Mouse (Mus musculus): Measurements from ENCODE around the gene Serping1.
"Not testable (repeated sequence)": the region's sequence is repeated elsewhere in the genome, so short reads cannot be mapped to it uniquely, and the experiment has no call there.

Gene Serping1

GRCm38 (mm10) chr2:84738271-84738911 is 36.9 kb downstream of the Serping1 start:
- DNase-seq (ENCODE audit: low read depth, low spot score): peak; percentile 61

- DNase-seq (ENCODE audit: low read depth, low spot score): peak; percentile 52
Observed at GRCm38 (mm10) chr2:84737451-84737925, 37.8 kb downstream of the Serping1 start.

GRCm38 (mm10) chr2:84736312-84737161 is 38.7 kb downstream of the Serping1 start:
- DNase-seq (ENCODE audit: low read depth, low spot score): peak; percentile 20

GRCm38 (mm10) chr2:84735346-84735920 is 39.8 kb downstream of the Serping1 start:
- peak; percentile 26 for DNase-seq (ENCODE audit: low read depth, low spot score)

GRCm38 (mm10) chr2:84734919-84735318 is 40.3 kb downstream of the Serping1 start:
- peak; percentile 13 for DNase-seq (ENCODE audit: low read depth, low spot score)

GRCm38 (mm10) chr2:84734351-84734864 is 40.8 kb downstream of the Serping1 start:
- peak; percentile 57 for DNase-seq (ENCODE audit: low read depth, low spot score)

DNA sequence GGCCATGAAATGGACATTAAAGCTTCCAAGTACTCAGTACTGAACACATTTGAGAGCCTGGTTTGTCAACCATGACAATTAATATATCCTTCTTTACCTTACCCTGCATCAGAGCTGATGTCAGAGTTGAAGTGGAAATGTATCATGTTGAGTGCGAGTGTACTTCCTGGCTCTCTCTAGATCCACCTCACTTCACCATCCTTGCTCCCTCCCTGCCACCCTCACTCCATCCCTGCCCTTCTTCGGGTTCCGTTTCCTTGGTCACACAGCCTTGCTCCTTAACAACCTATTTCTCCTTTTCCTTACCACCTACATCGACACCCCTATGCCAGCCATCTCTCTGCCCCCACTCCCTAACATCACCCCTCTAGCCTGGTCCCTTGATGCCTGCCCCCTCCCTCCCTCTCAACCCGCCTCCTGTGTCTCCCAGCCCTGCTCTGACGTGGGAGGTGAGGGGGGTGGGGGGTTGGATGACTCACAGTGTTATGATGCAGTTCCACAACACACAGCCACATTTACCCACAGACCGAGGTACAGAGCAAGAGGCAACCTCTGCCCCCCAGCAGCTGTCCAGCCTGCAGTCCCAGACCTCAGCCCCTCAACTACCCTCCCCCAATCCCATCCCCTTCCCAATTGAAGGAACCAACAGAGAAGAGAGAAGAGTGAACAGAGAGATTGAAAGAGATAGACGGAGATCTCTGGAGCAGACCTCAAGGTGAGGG is 41.5 kb downstream of the Serping1 start, which contains the start of gene Ypel4:
TSS of gene Ypel4 (plus strand) at position 480 of the 722 bp plus-strand sequence.
- peak; percentile 46 for DNase-seq (ENCODE audit: low read depth, low spot score)

GRCm38 (mm10) chr2:84732394-84732793 is 42.9 kb downstream of the Serping1 start:
- no peak for DNase-seq (ENCODE audit: low read depth, low spot score)

DNA sequence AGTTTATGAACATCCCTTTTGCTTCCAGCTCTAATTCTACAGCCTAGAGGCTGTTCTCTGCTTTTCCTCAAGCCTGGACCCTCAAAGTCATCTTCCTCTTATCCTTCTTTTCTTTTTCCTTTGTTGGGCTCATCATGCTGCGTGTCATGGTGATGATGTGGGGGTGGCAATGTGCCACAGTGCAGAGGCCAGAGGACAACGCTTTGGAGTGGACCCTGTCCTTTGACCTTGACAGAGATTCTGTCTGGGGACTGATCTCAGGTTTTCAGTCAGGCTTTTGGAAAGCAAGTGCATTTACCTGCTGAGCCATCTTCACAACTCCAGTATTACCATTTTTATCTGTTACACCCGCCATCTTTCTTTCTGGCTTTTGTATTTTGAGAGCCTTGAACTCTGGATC is 44.0 kb downstream of the Serping1 start:
- no peak for DNase-seq (ENCODE audit: low read depth, low spot score)

DNA sequence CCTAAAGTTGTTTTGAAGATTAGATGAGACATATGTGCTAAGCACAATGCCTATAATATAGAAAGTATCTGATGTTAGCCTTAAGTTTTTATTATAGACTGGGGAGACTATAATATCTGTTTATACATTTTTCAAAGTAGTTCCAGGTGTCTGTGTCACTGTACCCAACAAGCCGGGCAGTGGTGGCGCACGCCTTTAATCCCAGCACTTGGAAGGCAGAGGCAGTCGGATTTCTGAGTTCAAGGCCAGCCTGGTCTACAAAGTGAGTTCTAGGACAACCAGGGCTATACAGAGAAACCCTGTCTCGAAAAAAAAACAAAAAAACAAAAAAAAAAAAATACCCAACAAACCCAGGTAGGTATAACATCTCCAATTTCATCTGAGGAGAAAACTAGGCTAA is 47.1 kb downstream of the Serping1 start:
- not testable (repeated sequence) for DNase-seq (ENCODE audit: low read depth, low spot score)

GRCm38 (mm10) chr2:84727172-84727858 is 47.9 kb downstream of the Serping1 start, which contains the start of gene Clp1:
TSS of gene Clp1 (minus strand) at chr2:84727350.
- DNase-seq (ENCODE audit: low read depth, low spot score): peak; percentile 98

DNA sequence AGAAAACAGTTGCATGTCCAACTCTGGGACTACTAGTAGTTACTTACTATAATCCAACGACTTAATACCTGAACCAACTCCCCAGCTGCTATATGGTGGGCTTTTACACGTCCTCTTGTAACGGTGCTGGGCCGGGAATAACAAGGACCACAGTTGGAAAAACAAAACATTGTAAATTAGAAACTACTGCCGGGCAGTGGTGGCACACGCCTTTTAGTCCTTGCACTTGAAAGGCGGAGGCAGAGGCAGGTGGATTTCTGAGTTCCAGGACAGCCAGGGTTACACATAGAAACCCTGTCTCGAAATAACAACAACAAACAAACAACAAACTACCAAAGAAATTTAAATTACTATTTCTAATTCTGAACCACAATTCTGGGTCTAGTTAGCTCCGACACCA is 48.5 kb downstream of the Serping1 start:
- DNase-seq (ENCODE audit: low read depth, low spot score): no peak

GRCm38 (mm10) chr2:84725770-84726169 is 49.5 kb downstream of the Serping1 start:
- DNase-seq (ENCODE audit: low read depth, low spot score): no peak

DNA sequence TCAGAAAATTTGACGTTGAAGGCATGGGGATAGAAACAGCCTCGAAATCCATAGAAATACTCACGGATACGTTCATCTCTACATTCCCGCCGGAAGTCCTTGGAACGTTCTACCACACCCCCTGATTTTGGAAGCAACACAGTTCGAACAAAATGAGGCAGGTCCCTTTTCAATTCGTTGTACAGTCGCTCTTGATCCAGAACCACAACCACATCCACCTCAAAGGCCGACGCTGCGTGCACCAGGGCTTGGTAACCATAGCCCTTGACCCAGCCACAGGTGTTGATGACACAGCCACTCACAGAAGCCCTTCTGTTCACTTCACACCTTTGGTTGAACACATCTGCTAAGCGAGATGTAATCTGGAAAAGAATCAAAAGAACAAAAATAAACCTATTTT is 51.4 kb downstream of the Serping1 start:
- no peak for DNase-seq (ENCODE audit: low read depth, low spot score)

DNA sequence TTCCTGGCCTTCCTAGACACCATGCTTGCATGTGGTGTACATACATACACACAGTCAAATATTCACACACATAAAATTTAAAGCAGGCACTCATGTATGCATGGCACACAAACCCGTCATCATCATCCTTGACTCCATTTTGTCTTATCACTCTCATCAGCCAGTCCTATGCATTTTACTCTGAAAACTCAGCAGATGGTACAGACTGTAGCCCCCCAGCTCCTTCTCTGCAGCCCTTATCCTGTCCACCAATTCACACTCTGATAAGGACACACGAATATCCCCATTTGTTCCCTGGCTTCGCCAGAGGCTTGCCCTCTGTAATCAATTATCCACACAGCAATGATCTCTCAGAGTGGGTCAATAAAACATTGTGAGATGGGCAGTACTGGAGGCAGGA is 54.1 kb downstream of the Serping1 start:
- DNase-seq (ENCODE audit: low read depth, low spot score): no peak

DNA sequence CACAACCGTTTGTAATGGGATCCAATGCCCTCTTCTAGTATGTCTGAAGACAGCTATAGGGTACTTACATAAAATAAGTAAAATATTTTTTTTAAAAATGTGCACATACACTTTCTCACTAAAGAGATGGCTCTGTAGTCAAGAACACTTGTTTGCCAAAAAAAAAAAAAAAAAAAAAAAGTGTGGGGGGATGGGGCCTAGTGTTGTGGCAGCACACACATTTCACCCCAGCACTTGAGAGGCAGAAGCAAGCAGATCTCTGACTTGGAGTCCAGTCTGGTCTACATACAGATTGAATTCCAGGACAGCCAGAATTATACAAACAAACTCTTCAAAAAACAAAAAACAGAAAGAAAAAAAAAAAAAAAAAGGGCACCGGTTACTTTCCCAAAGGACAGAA is 54.5 kb downstream of the Serping1 start:
- DNase-seq (ENCODE audit: low read depth, low spot score): no peak

DNA sequence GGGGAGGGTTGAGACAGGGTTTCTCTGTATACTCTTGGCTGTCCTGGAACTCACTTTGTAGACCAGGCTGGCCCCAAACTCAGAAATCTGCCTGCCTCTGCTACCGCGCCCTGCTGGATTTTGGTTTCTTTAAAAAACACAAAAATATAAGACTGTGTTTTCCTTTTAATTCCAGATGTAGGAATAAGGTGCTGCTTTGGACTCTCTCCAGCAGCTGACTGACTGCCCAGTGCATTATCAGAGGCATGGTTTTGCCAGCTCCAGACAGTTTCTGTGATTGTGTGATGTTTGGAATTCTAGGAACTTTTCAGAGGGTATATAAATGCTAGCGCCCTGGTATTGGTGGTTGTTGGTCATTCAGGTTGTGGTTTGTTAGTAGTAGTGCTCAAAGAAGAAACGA is 57.9 kb downstream of the Serping1 start:
- no peak for DNase-seq (ENCODE audit: low read depth, low spot score)

- DNase-seq (ENCODE audit: low read depth, low spot score): no peak
Observed at GRCm38 (mm10) chr2:84716423-84717355, 58.6 kb downstream of the Serping1 start.

DNA sequence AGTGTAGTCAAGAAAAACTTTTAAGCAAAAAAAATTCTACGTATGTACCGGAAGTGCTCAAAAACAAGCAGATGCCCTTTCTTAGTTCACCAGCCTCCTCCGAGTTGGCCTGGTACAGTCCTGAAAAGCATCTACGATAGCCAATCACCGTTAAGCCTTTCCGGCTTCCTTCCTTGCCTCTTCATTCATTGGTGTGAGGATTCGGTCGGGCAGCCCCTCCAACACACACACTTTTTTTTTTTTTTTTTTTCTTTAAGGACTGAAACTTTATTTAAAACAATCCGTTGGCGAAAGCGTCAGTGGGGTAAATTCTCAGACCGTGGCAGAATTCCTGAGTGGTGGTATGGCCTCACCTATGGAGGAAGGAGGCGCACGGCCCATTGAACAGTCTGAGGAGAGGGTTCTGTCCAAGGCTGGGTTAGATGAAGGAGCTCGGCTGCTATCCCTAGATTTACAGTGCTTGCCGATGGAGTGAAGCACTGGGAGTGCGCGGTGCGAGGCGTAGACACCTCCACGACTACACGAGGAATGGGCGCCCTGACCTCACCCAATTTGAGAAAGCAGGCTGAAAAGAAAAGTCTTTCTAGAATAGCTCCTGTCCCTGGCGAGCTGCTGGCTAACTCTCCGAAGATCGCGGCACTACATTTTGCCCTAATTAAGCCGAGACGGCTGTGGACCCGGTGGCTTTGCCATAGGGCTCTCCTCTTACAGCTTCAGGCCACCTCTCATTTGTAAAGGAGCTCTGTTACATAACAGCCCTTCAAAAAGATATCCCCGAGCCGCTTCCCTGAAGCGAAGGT is 59.5 kb downstream of the Serping1 start:
- peak; percentile 97 for DNase-seq (ENCODE audit: low read depth, low spot score)

All from forelimb bud, embryonic 11.5 days (tissue).